Mouse (Mus musculus) monocyte, adult 2 months (primary cell): ENCODE results near the gene Gm9045.
"Not testable (repeated sequence)": the region's sequence is repeated elsewhere in the genome, so short reads cannot be mapped to it uniquely, and the experiment has no call there.

Source experiments
- DNase-seq, 2 experiments: peaks; one replicate each; pipeline ENCODE4 v3.0.0; 2022; ENCODE audit warnings: low spot score in 2 of 2, low read depth in 1 of 2

The Gm9045 gene

DNA sequence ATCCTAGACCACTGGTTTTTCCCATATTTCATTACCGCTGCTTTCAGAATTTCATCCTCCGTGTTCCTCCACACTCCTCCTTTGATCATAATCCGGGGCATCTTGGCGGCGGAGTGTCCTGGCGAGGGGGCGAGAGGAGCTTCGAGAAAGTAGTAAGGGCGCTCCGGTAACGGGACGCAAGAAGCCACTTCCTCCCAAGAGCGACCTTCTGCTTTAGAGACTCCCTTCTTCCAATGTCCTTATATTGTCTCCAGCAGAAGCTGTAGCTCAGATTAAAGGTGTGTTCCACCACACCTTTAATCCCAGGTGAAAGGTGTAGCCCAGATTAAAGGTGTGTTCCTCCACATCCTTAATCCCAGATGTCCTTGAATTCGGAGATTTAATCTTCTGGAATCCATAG, at the start of gene Gm9045:
Gene Gm9045, minus strand, starts transcription at position 101 of the 400 bp plus-strand sequence.
- DNase-seq, result not testable (repeated sequence)

GRCm38 (mm10) chr10:118370443-118370842, 32.8 kb upstream of the Gm9045 start:
- DNase-seq, result peak; percentile 42 to 71

DNA sequence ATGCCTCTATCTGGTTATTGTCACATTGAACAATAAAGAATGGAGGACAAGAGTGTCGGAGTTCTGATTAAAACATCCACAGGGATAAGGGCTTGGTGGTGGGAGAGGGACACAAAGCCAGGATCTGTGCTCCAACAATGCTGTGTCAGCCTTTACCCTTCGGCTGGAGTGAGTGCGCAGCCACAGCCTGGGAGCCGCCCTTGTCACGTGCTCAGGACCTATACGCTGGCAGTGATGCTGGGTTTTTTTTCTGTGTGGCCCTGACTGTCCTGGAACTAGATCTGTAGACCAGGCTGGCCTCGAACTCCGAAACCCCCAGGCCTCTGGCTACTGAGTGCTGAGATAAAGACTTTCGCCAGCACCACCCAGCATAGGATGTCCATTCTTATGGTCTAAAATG, 31.9 kb upstream of the Gm9045 start:
- DNase-seq, result no peak

- not testable (repeated sequence) for DNase-seq
Measured at GRCm38 (mm10) chr10:118354005-118354404, 16.4 kb upstream of the Gm9045 start, which contains the start of gene Gm9049. TSS of gene Gm9049 (minus strand) at chr10:118354105.

- not testable (repeated sequence) for DNase-seq
Measured at GRCm38 (mm10) chr10:118348579-118348978, 10.9 kb upstream of the Gm9045 start, which contains the start of gene Gm9048. TSS of gene Gm9048 (minus strand) at chr10:118348679.

- DNase-seq, result not testable (repeated sequence)
Measured at GRCm38 (mm10) chr10:118343155-118343554, 5.5 kb upstream of the Gm9045 start, which contains the start of gene Gm9046. TSS of gene Gm9046 (minus strand) at chr10:118343255.

DNA sequence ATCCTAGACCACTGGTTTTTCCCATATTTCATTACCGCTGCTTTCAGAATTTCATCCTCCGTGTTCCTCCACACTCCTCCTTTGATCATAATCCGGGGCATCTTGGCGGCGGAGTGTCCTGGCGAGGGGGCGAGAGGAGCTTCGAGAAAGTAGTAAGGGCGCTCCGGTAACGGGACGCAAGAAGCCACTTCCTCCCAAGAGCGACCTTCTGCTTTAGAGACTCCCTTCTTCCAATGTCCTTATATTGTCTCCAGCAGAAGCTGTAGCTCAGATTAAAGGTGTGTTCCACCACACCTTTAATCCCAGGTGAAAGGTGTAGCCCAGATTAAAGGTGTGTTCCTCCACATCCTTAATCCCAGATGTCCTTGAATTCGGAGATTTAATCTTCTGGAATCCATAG, 5.3 kb downstream of the Gm9045 start, which contains the start of gene Gm9044:
Gene Gm9044, minus strand, starts transcription at position 101 of the 400 bp plus-strand sequence.
- DNase-seq, result not testable (repeated sequence)

- not testable (repeated sequence) for DNase-seq
Measured at GRCm38 (mm10) chr10:118326869-118327268, 10.8 kb downstream of the Gm9045 start, which contains the start of gene Gm9040. TSS of gene Gm9040 (minus strand) at chr10:118326969.

DNA sequence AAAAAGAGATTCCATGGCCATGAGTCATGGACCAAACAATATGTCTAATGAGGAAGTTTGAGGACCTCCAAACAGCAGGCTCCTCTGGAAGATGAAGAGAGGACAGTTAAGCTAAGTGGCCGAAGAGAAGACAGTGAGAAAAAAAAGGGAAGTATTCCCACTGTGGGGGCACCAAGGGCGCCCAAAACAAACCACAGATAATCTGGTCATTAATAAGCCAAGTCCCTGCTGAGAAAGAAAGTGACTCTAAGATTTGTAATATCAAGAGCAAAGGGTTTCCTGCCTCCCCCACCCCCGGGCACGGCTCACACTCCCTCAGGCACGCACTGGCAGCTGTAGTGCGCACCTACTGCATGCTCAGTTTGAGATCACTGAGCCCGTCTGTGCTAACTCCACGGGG, 18.6 kb downstream of the Gm9045 start:
- no peak for DNase-seq

GRCm38 (mm10) chr10:118302133-118302532, 35.5 kb downstream of the Gm9045 start:
- DNase-seq, result not testable (repeated sequence)

DNA sequence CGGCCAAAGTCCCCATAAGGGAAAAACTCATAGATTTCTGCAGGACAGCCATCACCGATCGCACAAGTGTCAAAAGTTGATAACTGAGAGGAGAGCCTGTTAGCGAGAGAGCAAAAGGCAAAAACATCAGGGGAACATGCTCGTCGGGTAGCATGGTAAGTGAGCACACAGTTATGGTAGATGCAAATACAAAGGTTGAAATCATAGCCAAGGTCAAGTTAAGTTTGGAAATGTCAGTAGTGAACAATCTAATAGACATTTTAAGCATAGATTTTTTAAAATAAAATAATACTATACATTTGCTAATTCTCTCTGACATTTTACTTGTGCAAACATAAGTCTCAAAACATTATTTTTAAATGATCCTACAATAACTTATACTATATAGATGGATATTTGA, 42.7 kb downstream of the Gm9045 start, which contains the start of gene Iltifb:
Gene Iltifb, minus strand, starts transcription at position 101 of the 400 bp plus-strand sequence.
- no peak for DNase-seq
